Mouse (Mus musculus): ENCODE measurements at regions not wholly inside any gene's neighbourhood (a gene's known extent, or its start where the extent isn't known, plus 50 kb on each side); places are given as distances from the start of the nearest gene placed in this dataset.

- TF ChIP-seq FLI1 (IDR thresholded peaks at IDR 0.05; ENCODE audit: low read length) = no peak
- TF ChIP-seq GATA1 (IDR thresholded peaks at IDR 0.05; ENCODE audit: borderline replicate concordance, low read length) = no peak
Measured at GRCm38 (mm10) chr3:60266666-60267415, 185.2 kb downstream of the Sucnr1 start.

All from megakaryocyte, embryonic 14.5 days (primary cell).